Mouse (Mus musculus) c-Kit-positive CD71-positive TER-119-positive erythroid progenitor cells, embryonic 14.5 days (primary cell): ENCODE measurements around the gene Lmx1b.

Experiments
- DNase-seq: peaks from one replicate; pipeline ENCODE4 v3.0.0-alpha.2; 2013; ENCODE audit warnings: low spot score

Lmx1b gene

GRCm38 (mm10) chr2:33640171-33640721 is at the start of gene Lmx1b:
Gene Lmx1b (minus strand): TSS chr2:33640511.
- no peak for DNase-seq

- DNase-seq, result peak; percentile 22
These were observed 49.7 kb upstream of the Lmx1b start for GRCm38 (mm10) chr2:33689880-33690462.

GRCm38 (mm10) chr2:33689155-33689879 is 49.0 kb upstream of the Lmx1b start:
- no peak for DNase-seq

- DNase-seq, result no peak
These were observed 43.3 kb upstream of the Lmx1b start for GRCm38 (mm10) chr2:33683594-33683993.

GRCm38 (mm10) chr2:33683095-33683494 is 42.8 kb upstream of the Lmx1b start:
- no peak for DNase-seq

GRCm38 (mm10) chr2:33682219-33682618 is 41.9 kb upstream of the Lmx1b start:
- DNase-seq, result peak; percentile 16

GRCm38 (mm10) chr2:33678950-33679654 is 38.8 kb upstream of the Lmx1b start:
- DNase-seq, result no peak

GRCm38 (mm10) chr2:33672701-33673472 is 32.6 kb upstream of the Lmx1b start:
- DNase-seq, result no peak

- no peak for DNase-seq
These were observed 28.4 kb upstream of the Lmx1b start for GRCm38 (mm10) chr2:33668741-33669140.

- DNase-seq, result no peak
These were observed 26.2 kb upstream of the Lmx1b start for GRCm38 (mm10) chr2:33666388-33666945.

- no peak for DNase-seq
These were observed 25.2 kb upstream of the Lmx1b start for GRCm38 (mm10) chr2:33665363-33666058.

GRCm38 (mm10) chr2:33664661-33665060 is 24.4 kb upstream of the Lmx1b start:
- no peak for DNase-seq

- DNase-seq, result no peak
These were observed 18.9 kb upstream of the Lmx1b start for GRCm38 (mm10) chr2:33659288-33659629.

GRCm38 (mm10) chr2:33658602-33659287 is 18.4 kb upstream of the Lmx1b start:
- no peak for DNase-seq

GRCm38 (mm10) chr2:33652517-33653198 is 12.3 kb upstream of the Lmx1b start:
- DNase-seq, result no peak

GRCm38 (mm10) chr2:33649371-33649770 is 9.1 kb upstream of the Lmx1b start:
- DNase-seq, result no peak

- DNase-seq, result no peak
These were observed 8.6 kb upstream of the Lmx1b start for GRCm38 (mm10) chr2:33648894-33649293.

GRCm38 (mm10) chr2:33646283-33646550 is 5.9 kb upstream of the Lmx1b start:
- DNase-seq, result no peak

- DNase-seq, result no peak
These were observed 5.4 kb upstream of the Lmx1b start for GRCm38 (mm10) chr2:33645538-33646282.
